Mouse (Mus musculus): ENCODE results near the gene Ttll11. TPM values are rescaled to one million over a fixed set of nuclear protein-coding genes. Genes with fewer than 3 reads are reported as not detected.

Ttll11 gene
- total RNA-seq, 1 experiment = 0.31 TPM

DNA sequence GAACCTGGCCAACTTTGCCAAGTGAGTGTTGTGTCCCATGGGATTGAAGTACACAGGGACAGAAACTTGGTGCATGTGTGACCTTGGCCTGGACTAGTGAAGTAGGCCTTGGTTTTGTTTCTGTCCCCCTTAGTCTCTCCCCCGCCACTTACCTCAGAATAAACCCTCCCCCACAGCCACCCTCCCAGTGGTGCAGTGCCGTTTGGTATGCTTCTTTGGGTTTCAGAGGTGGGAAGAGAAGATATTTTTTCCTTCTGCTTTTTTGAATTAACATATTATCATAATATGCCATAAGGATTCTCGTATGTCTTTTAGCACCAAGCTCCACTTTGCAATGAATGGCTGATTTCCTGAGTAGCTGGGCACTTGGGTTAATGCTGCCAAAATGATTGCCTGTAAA is 264.2 kb downstream of the Ttll11 start:
- in situ Hi-C loops (cut with MboI; ENCODE audit: low sequenced_read_pairs in 2 of 2, unreplicated experiment in 2 of 2) = no loop called here
- H3K4me3 ChIP-seq (ENCODE audit: insufficient read depth in 1 of 2, low read depth in 1 of 2, low read length in 2 of 2, poor library complexity in 1 of 2, severe bottlenecking in 1 of 2) = no peak overlapping the region
- no peak overlapping the region for H3K9ac ChIP-seq (ENCODE audit: insufficient read depth, low read depth, low read length, poor library complexity, severe bottlenecking)
- peaks cover 3% of the 10 kb centered on the region in 2 experiments; a peak in 2 of 4 replicates for H3K4me1 ChIP-seq (ENCODE audit: control insufficient read depth in 2 of 2, insufficient read depth in 2 of 2, low read length in 2 of 2, poor library complexity in 1 of 2)
- no peak for DNase-seq (ENCODE audit: low read depth, low spot score)
- H3K9me3 ChIP-seq (ENCODE audit: control insufficient read depth, insufficient read depth, low read depth, low read length) = no peaks in the 10 kb centered on the region
- H3K36me3 ChIP-seq (ENCODE audit: control insufficient read depth, insufficient read depth, low read length, poor library complexity, severe bottlenecking) = peaks cover 60% of the 10 kb centered on the region
- H3K27ac ChIP-seq (ENCODE audit: insufficient read depth, low read depth, low read length, poor library complexity, severe bottlenecking) = no peak overlapping the region
- TF ChIP-seq ZC3H11A (IDR thresholded peaks at IDR 0.05; ENCODE audit: borderline replicate concordance, low read depth, low read length) = no peak
- no peak for TF ChIP-seq HCFC1 (IDR thresholded peaks at IDR 0.05; ENCODE audit: borderline replicate concordance, insufficient read depth, low read length)
- no peak for TF ChIP-seq ZNF384 (IDR thresholded peaks at IDR 0.05; ENCODE audit: low read depth, low read length)
- TF ChIP-seq CHD2 (IDR thresholded peaks at IDR 0.05; ENCODE audit: low read depth, low read length) = no peak
- TF ChIP-seq MAFK (IDR thresholded peaks at IDR 0.05; ENCODE audit: insufficient read depth, low read depth, low read length) = no peak

GRCm38 (mm10) chr2:35714742-35715167 is 265.0 kb downstream of the Ttll11 start:
- TF ChIP-seq HCFC1 (IDR thresholded peaks at IDR 0.05; ENCODE audit: borderline replicate concordance, insufficient read depth, low read length) = no peak
- TF ChIP-seq MAFK (IDR thresholded peaks at IDR 0.05; ENCODE audit: insufficient read depth, low read depth, low read length) = no peak
- no peak for TF ChIP-seq ZNF384 (IDR thresholded peaks at IDR 0.05; ENCODE audit: low read depth, low read length)
- no peak for TF ChIP-seq ZC3H11A (IDR thresholded peaks at IDR 0.05; ENCODE audit: borderline replicate concordance, low read depth, low read length)
- no peak for TF ChIP-seq CHD2 (IDR thresholded peaks at IDR 0.05; ENCODE audit: low read depth, low read length)
- in situ Hi-C loops (cut with MboI; ENCODE audit: low sequenced_read_pairs in 2 of 2, unreplicated experiment in 2 of 2) = no loop called here
- Histone ChIP-seq H3K27ac (ENCODE audit: insufficient read depth, low read depth, low read length, poor library complexity, severe bottlenecking) (no peak overlapping the region), H3K9ac (ENCODE audit: insufficient read depth, low read depth, low read length, poor library complexity, severe bottlenecking) (no peak overlapping the region), H3K4me1 (ENCODE audit: control insufficient read depth in 2 of 2, insufficient read depth in 2 of 2, low read length in 2 of 2, poor library complexity in 1 of 2) (peaks cover under 1 to 3% of the 10 kb centered on the region in 2 experiments; a peak in 2 of 4 replicates), H3K4me3 (ENCODE audit: insufficient read depth in 1 of 2, low read depth in 1 of 2, low read length in 2 of 2, poor library complexity in 1 of 2, severe bottlenecking in 1 of 2) (no peak overlapping the region), H3K36me3 (ENCODE audit: control insufficient read depth, insufficient read depth, low read length, poor library complexity, severe bottlenecking) (peaks cover 59% of the 10 kb centered on the region), H3K9me3 (ENCODE audit: control insufficient read depth, insufficient read depth, low read depth, low read length) (no peaks in the 10 kb centered on the region)
- no peak for DNase-seq (ENCODE audit: low read depth, low spot score)

DNA sequence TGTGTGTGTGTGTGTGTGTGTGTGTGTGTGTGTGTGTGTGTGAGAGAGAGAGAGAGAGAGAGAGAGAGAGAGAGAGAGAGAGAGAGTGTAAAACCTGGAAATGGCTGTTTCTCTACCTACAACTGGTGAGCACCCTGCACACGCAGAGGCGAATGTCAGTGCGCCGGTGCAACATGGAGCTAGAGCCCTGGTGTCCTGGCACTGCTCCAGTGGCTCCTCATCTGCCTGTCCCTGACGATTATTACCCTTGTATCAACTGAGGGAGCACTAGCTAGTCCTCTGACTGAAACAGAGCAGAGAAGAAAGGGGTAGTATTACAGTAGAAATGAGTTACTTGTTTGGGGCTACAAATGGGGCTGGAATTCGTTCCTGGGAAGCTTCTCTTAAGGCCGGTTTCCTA is 266.3 kb downstream of the Ttll11 start:
- Histone ChIP-seq H3K9ac (ENCODE audit: insufficient read depth, low read depth, low read length, poor library complexity, severe bottlenecking) (no peak overlapping the region), H3K4me1 (ENCODE audit: control insufficient read depth in 2 of 2, insufficient read depth in 2 of 2, low read length in 2 of 2, poor library complexity in 1 of 2) (peaks cover 0 to 3% of the 10 kb centered on the region in 2 experiments; a peak in 1 of 4 replicates), H3K4me3 (ENCODE audit: insufficient read depth in 1 of 2, low read depth in 1 of 2, low read length in 2 of 2, poor library complexity in 1 of 2, severe bottlenecking in 1 of 2) (no peak overlapping the region), H3K36me3 (ENCODE audit: control insufficient read depth, insufficient read depth, low read length, poor library complexity, severe bottlenecking) (peaks cover 54% of the 10 kb centered on the region), H3K9me3 (ENCODE audit: control insufficient read depth, insufficient read depth, low read depth, low read length) (no peaks in the 10 kb centered on the region), H3K27ac (ENCODE audit: insufficient read depth, low read depth, low read length, poor library complexity, severe bottlenecking) (no peak overlapping the region)
- no peak for DNase-seq (ENCODE audit: low read depth, low spot score)
- in situ Hi-C loops (cut with MboI; ENCODE audit: low sequenced_read_pairs in 2 of 2, unreplicated experiment in 2 of 2) = no loop called here
- TF ChIP-seq MAFK (IDR thresholded peaks at IDR 0.05; ENCODE audit: insufficient read depth, low read depth, low read length) = no peak
- no peak for TF ChIP-seq HCFC1 (IDR thresholded peaks at IDR 0.05; ENCODE audit: borderline replicate concordance, insufficient read depth, low read length)
- no peak for TF ChIP-seq ZNF384 (IDR thresholded peaks at IDR 0.05; ENCODE audit: low read depth, low read length)

DNA sequence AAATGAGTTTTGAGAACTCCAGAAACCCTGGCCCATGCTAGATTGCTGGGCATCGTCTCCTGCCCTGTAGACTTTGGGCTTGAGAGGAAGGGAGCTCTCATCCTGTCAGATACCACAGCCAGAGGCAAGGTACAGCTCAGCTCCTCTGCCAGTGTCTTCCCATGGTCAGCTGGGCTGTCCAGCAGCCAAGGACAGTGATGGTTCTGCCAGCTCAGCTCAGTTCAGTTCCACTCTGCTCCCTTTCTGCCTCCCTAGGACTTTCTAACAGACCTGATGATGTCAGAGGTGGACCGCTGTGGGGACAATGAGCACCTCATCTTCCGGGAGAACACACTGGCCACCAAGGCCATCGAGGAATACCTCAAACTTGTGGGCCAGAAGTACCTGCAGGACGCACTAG is 267.1 kb downstream of the Ttll11 start:
- TF ChIP-seq CHD2 (IDR thresholded peaks at IDR 0.05; ENCODE audit: low read depth, low read length) = no peak
- TF ChIP-seq MAFK (IDR thresholded peaks at IDR 0.05; ENCODE audit: insufficient read depth, low read depth, low read length) = no peak
- no peak for TF ChIP-seq ZNF384 (IDR thresholded peaks at IDR 0.05; ENCODE audit: low read depth, low read length)
- TF ChIP-seq ZC3H11A (IDR thresholded peaks at IDR 0.05; ENCODE audit: borderline replicate concordance, low read depth, low read length) = no peak
- TF ChIP-seq HCFC1 (IDR thresholded peaks at IDR 0.05; ENCODE audit: borderline replicate concordance, insufficient read depth, low read length) = no peak
- no peak overlapping the region for H3K27ac ChIP-seq (ENCODE audit: insufficient read depth, low read depth, low read length, poor library complexity, severe bottlenecking)
- DNase-seq (ENCODE audit: low read depth, low spot score) = no peak
- no peaks in the 10 kb centered on the region for H3K9me3 ChIP-seq (ENCODE audit: control insufficient read depth, insufficient read depth, low read depth, low read length)
- in situ Hi-C loops (cut with MboI; ENCODE audit: low sequenced_read_pairs in 2 of 2, unreplicated experiment in 2 of 2) = no loop called here
- H3K36me3 ChIP-seq (ENCODE audit: control insufficient read depth, insufficient read depth, low read length, poor library complexity, severe bottlenecking) = peaks cover 48% of the 10 kb centered on the region
- H3K9ac ChIP-seq (ENCODE audit: insufficient read depth, low read depth, low read length, poor library complexity, severe bottlenecking) = no peak overlapping the region
- H3K4me3 ChIP-seq (ENCODE audit: insufficient read depth in 1 of 2, low read depth in 1 of 2, low read length in 2 of 2, poor library complexity in 1 of 2, severe bottlenecking in 1 of 2) = no peak overlapping the region
- peaks cover 0 to 3% of the 10 kb centered on the region in 2 experiments; a peak in 1 of 4 replicates for H3K4me1 ChIP-seq (ENCODE audit: control insufficient read depth in 2 of 2, insufficient read depth in 2 of 2, low read length in 2 of 2, poor library complexity in 1 of 2)

- no peak overlapping the region for H3K27ac ChIP-seq (ENCODE audit: insufficient read depth, low read depth, low read length, poor library complexity, severe bottlenecking)
- no peak for DNase-seq (ENCODE audit: low read depth, low spot score)
- H3K36me3 ChIP-seq (ENCODE audit: control insufficient read depth, insufficient read depth, low read length, poor library complexity, severe bottlenecking) = peaks cover 2% of the 10 kb centered on the region; the same call in 1 of the 2 replicates
- in situ Hi-C loops (cut with MboI; ENCODE audit: low sequenced_read_pairs in 2 of 2, unreplicated experiment in 2 of 2) = no loop called here
- H3K9me3 ChIP-seq (ENCODE audit: control insufficient read depth, insufficient read depth, low read depth, low read length) = no peaks in the 10 kb centered on the region
- H3K9ac ChIP-seq (ENCODE audit: insufficient read depth, low read depth, low read length, poor library complexity, severe bottlenecking) = no peak overlapping the region
- TF ChIP-seq ZC3H11A (IDR thresholded peaks at IDR 0.05; ENCODE audit: borderline replicate concordance, low read depth, low read length) (no peak), CHD2 (IDR thresholded peaks at IDR 0.05; ENCODE audit: low read depth, low read length) (no peak), MAFK (IDR thresholded peaks at IDR 0.05; ENCODE audit: insufficient read depth, low read depth, low read length) (no peak)
- H3K4me1 ChIP-seq (ENCODE audit: control insufficient read depth in 2 of 2, insufficient read depth in 2 of 2, low read length in 2 of 2, poor library complexity in 1 of 2) = peaks cover 5 to 25% of the 10 kb centered on the region in 2 experiments; a peak in 2 of 4 replicates
- no peak overlapping the region for H3K4me3 ChIP-seq (ENCODE audit: insufficient read depth in 1 of 2, low read depth in 1 of 2, low read length in 2 of 2, poor library complexity in 1 of 2, severe bottlenecking in 1 of 2)
These were observed 276.5 kb downstream of the Ttll11 start for GRCm38 (mm10) chr2:35703241-35703640.
